Mouse (Mus musculus) heart, embryonic 10.5 days (tissue): ENCODE results near the gene Olfr221. TPM values are rescaled to one million over a fixed set of nuclear protein-coding genes. Genes with fewer than 3 reads are reported as not detected.

Experiments
- DNase-seq: peaks from one replicate; pipeline ENCODE4 v3.0.0-alpha.2; 2017; ENCODE audit warnings: low spot score
- H3K27ac ChIP-seq: fragments of 300-500 bp; sonication (generic); 2 replicates; pipeline ENCODE4 v1.5.1; 2016; ENCODE audit warnings: mild to moderate bottlenecking
- H3K27me3 ChIP-seq: fragments of 300-500 bp; sonication (generic); 2 replicates; pipeline ENCODE4 v1.6.1; 2016; ENCODE audit warnings: mild to moderate bottlenecking; ENCODE audit not compliant: poor library complexity, insufficient read depth, severe bottlenecking
- H3K36me3 ChIP-seq: fragments of 300-500 bp; sonication (generic); 2 replicates; pipeline ENCODE4 v1.6.1; 2016; ENCODE audit warnings: mild to moderate bottlenecking, moderate library complexity
- H3K4me1 ChIP-seq: fragments of 300-500 bp; sonication (generic); 2 replicates; pipeline ENCODE4 v1.6.1; 2016; ENCODE audit warnings: mild to moderate bottlenecking
- H3K4me3 ChIP-seq: fragments of 300-500 bp; sonication (generic); 2 replicates; pipeline ENCODE4 v1.5.1; 2016; ENCODE audit warnings: mild to moderate bottlenecking, moderate library complexity
- H3K9me3 ChIP-seq: fragments of 300-500 bp; sonication (generic); 2 replicates; pipeline ENCODE4 v1.6.1; 2016; ENCODE audit warnings: mild to moderate bottlenecking, moderate library complexity
- WGBS: fragments of 180-500 bp; shearing (Covaris S2); methylation state at CpG from one replicate; pipeline ENCODE4 v1.1.7; 2016; 5-methylcytosine and 5-hydroxymethylcytosine counted together
- polyA plus RNA-seq: library from polyadenylated mRNA; unstranded; fragments of >200 nt; fragmentation: Nextera tagmentation; extraction: Ambion mirVana; gene quantifications from 2 replicates; pipeline ENCODE4 v1.2.1, GENCODE M21; 2016

Olfr221 gene
- polyA plus RNA-seq, 1 experiment from 2014 or later = not detected

DNA sequence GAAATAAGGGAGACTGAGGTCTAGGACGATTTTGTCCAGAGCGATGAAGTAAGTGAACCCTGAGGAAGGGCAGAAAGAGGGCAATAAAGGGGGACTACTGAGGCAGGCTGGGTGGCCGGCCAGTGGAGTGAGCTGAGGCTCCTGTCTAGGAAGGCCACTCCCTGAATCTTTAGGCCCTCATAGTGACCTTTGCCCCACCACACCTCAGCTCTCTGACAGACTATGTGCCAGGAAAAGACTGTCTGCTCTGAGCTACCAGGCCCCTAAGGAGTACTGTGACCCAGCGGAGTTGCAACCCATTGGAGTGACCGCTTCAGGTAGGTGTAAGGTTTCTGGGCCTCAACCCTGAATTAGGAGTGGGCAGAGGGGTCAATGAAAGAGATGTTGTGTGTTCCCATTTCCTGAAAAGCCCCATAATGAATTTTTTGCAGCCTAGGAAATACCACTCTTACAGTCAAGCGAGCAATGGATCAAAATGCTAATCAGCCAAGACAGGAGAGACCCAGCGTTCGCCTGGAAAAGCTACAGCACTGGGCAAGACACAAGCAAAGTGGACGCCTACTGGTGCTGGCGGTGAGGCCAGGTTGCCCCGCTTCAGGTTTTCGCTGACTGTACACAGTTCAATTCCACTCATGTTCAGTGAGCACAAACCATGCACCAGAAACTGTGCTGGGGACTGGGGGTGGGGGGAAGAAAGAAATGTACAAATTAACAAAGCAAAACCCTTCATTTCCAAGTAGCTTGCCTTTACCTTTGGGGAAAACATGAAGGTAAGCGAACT lies 25.4 kb downstream of the Olfr221 start:
- no peaks in the 10 kb centered on the region for H3K36me3 ChIP-seq
- DNase-seq = no peak
- peak overlapping the region; percentile 97 for H3K27ac ChIP-seq
- no peaks in the 10 kb centered on the region for H3K27me3 ChIP-seq
- H3K9me3 ChIP-seq = no peaks in the 10 kb centered on the region
- H3K4me3 ChIP-seq = no peak overlapping the region
- WGBS = 83% methylated on average over 13 of the region's 13 CpGs
- peaks cover 58% of the 10 kb centered on the region for H3K4me1 ChIP-seq

DNA sequence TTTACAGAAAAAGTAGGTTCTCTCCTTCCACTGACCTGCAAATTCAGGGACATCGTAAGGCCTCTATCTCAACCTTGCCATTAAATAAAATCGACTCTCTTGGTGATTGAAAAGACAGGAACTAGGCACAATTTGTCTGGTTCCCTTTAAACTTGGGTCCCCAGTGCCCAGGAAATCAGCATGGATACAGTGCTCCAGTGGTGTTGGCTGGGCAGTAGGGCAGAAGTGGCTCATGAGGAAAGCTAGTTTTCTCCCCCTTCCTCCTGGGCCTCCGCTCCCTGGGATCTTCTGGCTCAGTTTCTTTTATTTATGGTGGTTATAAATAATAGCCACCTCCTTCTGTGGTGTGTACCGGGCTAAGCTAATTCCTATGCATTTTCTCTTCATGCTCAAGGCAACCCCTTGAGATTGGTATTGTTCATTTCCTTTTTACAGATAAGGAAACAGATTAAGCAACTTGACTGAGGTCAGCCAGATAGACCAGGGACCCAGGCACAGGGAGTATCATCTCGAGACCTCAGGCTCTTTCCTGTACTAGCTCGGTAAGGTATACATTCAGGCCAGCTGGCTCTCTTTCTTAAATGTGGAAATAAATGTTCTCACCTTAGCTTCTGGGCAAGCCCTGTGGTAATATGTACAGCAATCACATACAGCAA lies 26.7 kb downstream of the Olfr221 start, which contains the start of gene Tmem253:
TSS of gene Tmem253 (plus strand) at position 214 of the 656 bp plus-strand sequence.
- Histone ChIP-seq H3K9me3 (no peaks in the 10 kb centered on the region), H3K27me3 (no peaks in the 10 kb centered on the region), H3K4me3 (peak within 1 kb of the TSS; percentile 82), H3K36me3 (no peaks in the 10 kb centered on the region), H3K4me1 (peaks cover 61% of the 10 kb centered on the region), H3K27ac (peak within 1 kb of the TSS; percentile 97)
- no peak for DNase-seq
- WGBS = 43% methylated on average over 6 of the region's 6 CpGs

DNA sequence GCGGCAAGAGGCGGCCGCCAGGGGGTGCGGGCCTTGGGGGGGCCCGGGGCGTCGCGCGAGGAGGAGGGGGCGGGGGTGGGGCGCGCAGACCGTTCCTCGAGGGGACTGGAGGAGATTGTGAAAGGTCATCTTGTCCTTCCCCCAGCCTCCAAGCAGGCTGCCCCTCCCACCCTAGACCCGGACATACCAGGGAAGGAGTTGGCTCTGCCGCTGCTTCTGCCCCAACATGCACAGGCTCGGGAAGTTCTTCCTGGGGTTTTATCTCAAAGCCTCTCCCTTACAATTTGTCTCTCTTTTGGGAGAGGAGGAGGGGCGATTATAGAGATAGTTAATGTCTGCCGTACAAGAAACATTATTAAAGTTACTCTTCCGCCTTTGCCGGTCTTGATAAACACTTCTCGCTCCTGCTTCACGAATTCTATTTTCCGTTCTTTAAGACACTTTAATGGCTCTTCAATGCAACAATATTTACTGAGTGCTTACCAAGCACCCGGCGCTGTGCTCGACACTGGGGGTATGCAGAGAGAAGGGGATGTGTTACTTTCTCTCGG lies 27.4 kb downstream of the Olfr221 start:
- H3K27ac ChIP-seq = peak overlapping the region; percentile 97
- DNase-seq = peak; percentile 93
- under 1% methylated on average over 25 of the region's 28 CpGs for WGBS
- no peaks in the 10 kb centered on the region for H3K36me3 ChIP-seq
- H3K4me1 ChIP-seq = peaks cover 69% of the 10 kb centered on the region
- peak overlapping the region; percentile 82 for H3K4me3 ChIP-seq
- H3K27me3 ChIP-seq = no peaks in the 10 kb centered on the region
- no peaks in the 10 kb centered on the region for H3K9me3 ChIP-seq

DNA sequence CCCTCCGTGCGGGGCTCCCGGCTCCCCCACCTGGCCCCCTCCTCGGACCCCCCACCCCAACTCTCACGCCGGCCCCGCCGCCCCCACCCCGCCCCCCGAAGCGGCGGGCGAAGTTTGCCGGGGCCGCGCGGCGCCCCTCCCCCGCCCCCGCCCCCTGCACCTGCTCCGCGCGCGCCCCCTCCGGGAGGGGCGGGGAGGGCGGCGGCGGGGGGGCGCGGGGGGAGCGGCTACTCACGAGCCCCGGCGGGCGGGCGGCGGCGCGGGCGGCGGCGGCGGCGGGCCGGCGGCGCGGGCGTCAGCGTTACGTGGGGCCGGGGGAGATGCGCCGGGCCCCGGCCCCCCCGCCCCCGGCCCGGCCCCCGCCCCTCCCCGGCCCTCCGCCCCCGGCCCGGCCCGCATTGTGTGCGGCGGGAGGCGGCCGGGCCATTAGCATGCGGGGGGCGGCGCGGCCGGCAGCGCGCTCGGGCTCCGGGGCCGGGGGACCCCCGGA lies 27.9 kb downstream of the Olfr221 start:
- DNase-seq = no peak
- 2% methylated on average over 30 of the region's 80 CpGs for WGBS
- H3K36me3 ChIP-seq = peaks cover 3% of the 10 kb centered on the region
- peak overlapping the region; percentile 82 for H3K4me3 ChIP-seq
- H3K27ac ChIP-seq = peak overlapping the region; percentile 97
- H3K9me3 ChIP-seq = no peaks in the 10 kb centered on the region
- no peaks in the 10 kb centered on the region for H3K27me3 ChIP-seq
- H3K4me1 ChIP-seq = peaks cover 74% of the 10 kb centered on the region

DNA sequence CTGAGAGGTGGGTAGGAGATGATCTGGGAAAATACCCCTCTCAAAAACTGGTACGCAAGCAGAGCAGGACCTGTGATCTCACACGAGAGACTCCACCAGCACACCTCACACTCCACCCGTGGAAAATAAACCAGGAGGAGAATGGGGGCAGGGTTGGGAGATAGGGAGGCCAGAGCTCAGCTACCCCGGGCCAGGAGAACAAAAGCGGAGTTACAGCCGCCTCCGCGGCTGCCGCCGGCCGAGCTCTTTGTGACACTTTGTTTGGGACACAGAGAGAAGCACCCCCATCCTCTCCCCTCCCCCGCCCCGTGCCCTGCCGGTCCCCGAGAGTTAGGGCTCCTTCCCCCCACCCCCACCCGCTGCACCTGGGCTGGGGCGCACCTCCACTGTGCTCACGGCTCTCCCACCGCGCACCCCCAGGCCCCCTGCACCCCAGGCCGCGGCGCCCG lies 28.5 kb downstream of the Olfr221 start:
- peak overlapping the region; percentile 97 for H3K27ac ChIP-seq
- H3K4me3 ChIP-seq = peak overlapping the region; percentile 82
- no peak for DNase-seq
- H3K4me1 ChIP-seq = peaks cover 74% of the 10 kb centered on the region
- WGBS = 8% methylated on average over 18 of the region's 24 CpGs
- H3K27me3 ChIP-seq = no peaks in the 10 kb centered on the region
- no peaks in the 10 kb centered on the region for H3K9me3 ChIP-seq
- peaks cover 8% of the 10 kb centered on the region for H3K36me3 ChIP-seq

DNA sequence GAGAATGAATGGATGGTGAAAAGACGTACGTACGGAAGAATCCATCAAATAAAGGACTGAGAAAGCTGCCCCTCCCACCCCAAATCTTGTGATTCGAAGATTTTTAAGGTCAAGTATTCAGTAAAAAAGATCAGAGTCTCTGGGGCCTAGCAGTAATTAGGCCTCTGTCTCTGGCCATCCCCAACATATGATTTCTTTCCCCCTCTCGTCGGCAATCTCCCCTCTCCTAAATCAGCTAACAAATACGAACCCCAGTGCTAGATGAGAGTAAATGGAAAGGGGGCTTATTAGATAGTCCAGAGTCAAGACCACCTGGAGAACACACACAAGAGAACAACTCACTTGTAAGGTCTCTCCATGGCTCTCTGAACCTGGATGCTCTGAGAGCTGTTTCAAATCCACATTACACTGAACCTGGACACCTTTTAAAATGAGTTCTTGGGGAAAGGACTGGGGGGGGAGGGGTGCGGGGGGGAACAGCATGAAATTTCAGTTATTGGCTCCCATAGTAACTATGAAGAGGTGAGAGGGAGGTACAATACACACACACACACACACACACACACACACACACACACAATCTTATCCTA lies 29.1 kb downstream of the Olfr221 start:
- H3K4me1 ChIP-seq = peaks cover 75% of the 10 kb centered on the region

DNA sequence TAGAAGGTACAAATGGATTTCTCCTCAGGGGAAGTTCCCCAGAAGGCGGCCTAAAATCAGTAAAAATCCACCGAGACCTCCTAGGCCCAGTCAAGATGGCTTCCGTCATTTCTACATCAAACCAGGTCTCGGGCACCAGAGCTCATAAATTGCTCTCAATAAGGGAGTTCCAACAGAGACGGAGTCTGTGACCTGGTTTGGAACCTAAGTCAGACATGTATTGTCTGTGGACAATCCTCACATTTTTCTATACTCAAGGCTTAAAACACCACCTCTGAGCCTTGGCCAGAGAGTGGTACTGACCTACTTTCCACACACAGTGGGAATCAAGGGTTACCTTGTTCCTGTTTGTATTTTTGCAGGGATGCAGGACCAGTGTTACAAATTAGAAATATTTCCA lies 29.7 kb downstream of the Olfr221 start:
- Histone ChIP-seq H3K4me1 (peaks cover 72% of the 10 kb centered on the region), H3K36me3 (peaks cover 17% of the 10 kb centered on the region), H3K4me3 (no peak overlapping the region), H3K9me3 (no peaks in the 10 kb centered on the region), H3K27me3 (no peaks in the 10 kb centered on the region), H3K27ac (no peak overlapping the region)
- no peak for DNase-seq
- 91% methylated on average over 5 of the region's 5 CpGs for WGBS

More for the DNA sequence above, 29.1 kb downstream of the Olfr221 start:
- no peak for DNase-seq
- Histone ChIP-seq H3K9me3 (no peaks in the 10 kb centered on the region), H3K27me3 (no peaks in the 10 kb centered on the region), H3K27ac (peak overlapping the region; percentile 97), H3K36me3 (peaks cover 15% of the 10 kb centered on the region), H3K4me3 (peak overlapping the region; percentile 82)
- WGBS = 71% methylated on average over 8 of the region's 8 CpGs

DNA sequence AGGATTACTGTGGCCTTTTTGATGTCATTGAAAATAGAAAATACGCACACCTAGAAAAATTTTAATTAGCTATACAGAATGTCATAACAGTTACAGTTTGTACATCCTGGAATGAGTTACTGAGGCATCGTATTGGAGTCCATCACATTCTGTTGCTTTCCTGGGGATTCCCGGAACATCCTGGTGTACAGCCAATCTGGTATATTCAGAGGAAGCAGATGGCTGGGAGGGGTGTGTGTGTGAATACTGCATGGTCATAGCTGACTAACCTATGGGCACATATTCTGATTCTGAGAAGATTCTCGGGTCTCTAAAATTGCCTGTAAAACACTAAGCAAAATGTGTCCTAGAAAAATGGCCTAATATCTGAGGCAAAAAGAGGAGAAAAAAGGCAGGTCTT lies 30.2 kb downstream of the Olfr221 start:
- no peak for DNase-seq
- 77% methylated on average over 4 of the region's 4 CpGs for WGBS
- H3K4me3 ChIP-seq = no peak overlapping the region
- H3K27ac ChIP-seq = no peak overlapping the region
- H3K4me1 ChIP-seq = peaks cover 69% of the 10 kb centered on the region
- H3K36me3 ChIP-seq = peaks cover 22% of the 10 kb centered on the region
- no peaks in the 10 kb centered on the region for H3K9me3 ChIP-seq
- no peaks in the 10 kb centered on the region for H3K27me3 ChIP-seq

DNA sequence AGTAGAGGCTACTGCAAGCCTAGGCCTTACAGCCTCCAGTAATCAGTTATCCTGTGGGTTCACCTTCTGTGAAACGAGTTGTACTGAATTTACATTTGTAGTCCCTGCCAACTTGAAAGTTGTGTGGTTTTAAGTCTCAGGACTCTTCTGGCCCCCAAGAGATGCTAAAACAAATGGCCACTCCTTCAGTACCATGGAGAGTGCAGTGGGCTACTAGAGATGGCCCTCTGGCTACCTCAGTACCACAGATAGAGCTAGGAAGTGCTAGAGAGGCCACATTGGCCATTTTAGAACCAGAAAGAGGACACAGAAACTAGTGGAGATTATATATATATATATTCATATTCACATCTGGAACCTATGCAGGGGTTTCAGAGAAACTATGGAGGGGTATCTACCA lies 30.6 kb downstream of the Olfr221 start:
- H3K27ac ChIP-seq = no peak overlapping the region
- no peaks in the 10 kb centered on the region for H3K27me3 ChIP-seq
- no peak for DNase-seq
- H3K9me3 ChIP-seq = no peaks in the 10 kb centered on the region
- H3K4me1 ChIP-seq = peaks cover 69% of the 10 kb centered on the region
- H3K36me3 ChIP-seq = peaks cover 26% of the 10 kb centered on the region
- WGBS = 62% methylated on average over 1 of the region's 1 CpGs
- no peak overlapping the region for H3K4me3 ChIP-seq

DNA sequence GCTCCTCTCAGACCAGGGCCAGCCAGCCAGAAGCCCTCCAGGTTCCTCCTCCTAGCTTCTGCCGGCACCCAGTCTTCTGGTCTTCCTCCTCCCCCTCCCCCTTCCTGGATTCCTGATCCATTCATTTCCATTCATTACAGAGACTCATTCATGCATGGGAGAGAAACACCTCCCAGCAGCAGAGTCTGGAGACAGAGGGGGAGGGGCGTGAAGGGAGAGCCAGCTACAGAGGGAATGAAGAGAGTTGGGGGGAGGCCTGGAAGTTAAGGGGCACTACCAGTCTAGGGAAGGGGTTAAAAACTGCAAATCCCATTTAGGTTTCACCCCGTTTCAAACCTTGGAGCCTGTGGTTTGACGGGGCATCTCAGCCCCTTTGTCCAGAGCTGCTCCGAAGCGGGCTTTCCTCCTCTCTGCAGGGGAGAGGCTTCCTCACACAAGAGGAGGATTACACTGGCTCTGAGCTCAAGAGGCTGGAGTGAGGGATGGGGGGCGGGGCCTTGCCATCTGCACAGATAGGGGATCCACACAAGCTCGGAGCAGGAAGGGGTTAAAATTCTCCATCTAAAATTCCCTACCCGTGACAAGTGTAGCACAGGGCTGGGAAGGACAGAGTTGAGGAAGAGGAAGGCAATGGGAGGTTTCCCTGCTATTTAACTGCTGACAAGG lies 31.7 kb downstream of the Olfr221 start:
- Histone ChIP-seq H3K4me3 (peak overlapping the region; percentile 53), H3K36me3 (peaks cover 37% of the 10 kb centered on the region), H3K27me3 (no peaks in the 10 kb centered on the region), H3K4me1 (peaks cover 69% of the 10 kb centered on the region), H3K27ac (peak overlapping the region; percentile 82), H3K9me3 (no peaks in the 10 kb centered on the region)
- under 1% methylated on average over 9 of the region's 9 CpGs for WGBS
- DNase-seq = no peak

DNA sequence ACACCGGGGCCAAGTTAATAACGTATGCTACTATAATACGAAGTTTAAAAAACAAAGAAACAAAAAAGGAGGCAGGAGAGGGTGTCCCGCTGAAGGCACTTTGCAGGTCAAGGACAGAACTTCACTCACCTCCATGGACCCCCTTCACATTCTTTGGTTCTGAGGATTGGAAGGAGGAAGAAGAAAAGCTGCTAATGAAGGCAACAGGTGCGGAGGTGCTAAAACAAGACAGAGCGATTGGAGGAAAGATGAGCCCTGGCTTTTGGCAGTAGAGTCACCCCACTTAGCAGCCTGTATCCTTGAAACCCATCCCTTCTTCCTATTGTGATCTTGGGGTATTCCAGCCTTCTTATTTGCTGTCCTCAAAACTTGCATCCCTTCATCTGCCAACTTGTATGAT lies 32.4 kb downstream of the Olfr221 start:
- Histone ChIP-seq H3K4me1 (peaks cover 72% of the 10 kb centered on the region), H3K27ac (peak overlapping the region; percentile 82), H3K36me3 (peaks cover 44% of the 10 kb centered on the region), H3K9me3 (no peaks in the 10 kb centered on the region), H3K27me3 (no peaks in the 10 kb centered on the region), H3K4me3 (peak overlapping the region; percentile 53)
- no peak for DNase-seq
- WGBS = 51% methylated on average over 6 of the region's 6 CpGs

DNA sequence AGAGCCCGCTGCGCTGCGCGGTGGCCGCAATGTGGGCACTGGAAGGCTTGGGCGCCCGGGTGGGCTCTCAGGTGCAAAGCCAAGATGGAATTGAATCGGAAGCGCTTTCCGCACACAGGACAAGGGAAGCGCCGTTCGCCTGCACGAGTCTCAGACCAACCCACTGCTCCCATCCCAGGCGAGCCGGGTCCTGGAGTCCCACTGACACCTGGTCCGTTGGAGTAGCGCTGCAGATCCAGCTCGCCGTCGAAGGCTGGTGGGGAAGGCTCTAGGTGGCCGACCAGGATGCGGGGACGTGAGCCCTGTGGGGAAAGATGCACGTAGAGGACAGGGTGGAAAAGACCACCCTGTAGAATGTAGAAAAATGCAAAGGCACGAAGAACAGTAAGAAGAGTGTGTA lies 32.9 kb downstream of the Olfr221 start:
- Histone ChIP-seq H3K9me3 (no peaks in the 10 kb centered on the region), H3K4me3 (peak overlapping the region; percentile 28; the same call in 1 of the 2 replicates), H3K27me3 (no peaks in the 10 kb centered on the region), H3K27ac (peak overlapping the region; percentile 47; the same call in 1 of the 2 replicates), H3K36me3 (peaks cover 49% of the 10 kb centered on the region), H3K4me1 (peaks cover 77% of the 10 kb centered on the region)
- DNase-seq = no peak
- 49% methylated on average over 26 of the region's 26 CpGs for WGBS
